Mouse (Mus musculus) heart, embryonic 12.5 days (tissue): ENCODE measurements around the gene Ms4a5. TPM values are rescaled to one million over a fixed set of nuclear protein-coding genes. Genes with fewer than 3 reads are reported as not detected.
"Not testable (repeated sequence)": the region's sequence is repeated elsewhere in the genome, so short reads cannot be mapped to it uniquely, and the experiment has no call there.

Experiments used
- ATAC-seq: fragments of 200-750 bp; cut with Nextera tagmentation; 2 replicates; pipeline ENCODE4 v1.8.0; 2017; ENCODE audit warnings: moderate TSS enrichment, moderate library complexity; ENCODE audit not compliant: insufficient number of reproducible peaks, low FRiP score
- H3K27ac ChIP-seq: fragments of 300-500 bp; sonication (generic); 2 replicates; pipeline ENCODE4 v1.5.1; 2016; ENCODE audit warnings: mild to moderate bottlenecking, moderate library complexity; ENCODE audit not compliant: poor library complexity, severe bottlenecking
- H3K27me3 ChIP-seq: fragments of 300-500 bp; sonication (generic); replicated peaks from 2 replicates; pipeline ENCODE4 v1.6.1; 2016; ENCODE audit warnings: mild to moderate bottlenecking, moderate library complexity
- H3K36me3 ChIP-seq: fragments of 300-500 bp; sonication (generic); 2 replicates; pipeline ENCODE4 v1.6.1; 2016; ENCODE audit warnings: mild to moderate bottlenecking, moderate library complexity
- H3K4me1 ChIP-seq: fragments of 300-500 bp; sonication (generic); replicated peaks from 2 replicates; pipeline ENCODE4 v1.6.1; 2016; ENCODE audit warnings: mild to moderate bottlenecking
- H3K4me2 ChIP-seq: fragments of 300-500 bp; sonication (generic); 2 replicates; pipeline ENCODE4 v1.6.1; 2016; ENCODE audit warnings: mild to moderate bottlenecking, moderate library complexity
- H3K4me3 ChIP-seq: fragments of 300-500 bp; sonication (generic); 2 replicates; pipeline ENCODE4 v1.5.1; 2016; ENCODE audit warnings: mild to moderate bottlenecking
- H3K9ac ChIP-seq: fragments of 300-500 bp; sonication (generic); 2 replicates; pipeline ENCODE4 v1.6.1; 2016; ENCODE audit warnings: mild to moderate bottlenecking, moderate library complexity
- H3K9me3 ChIP-seq: fragments of 300-500 bp; sonication (generic); replicated peaks from 2 replicates; pipeline ENCODE4 v1.6.1; 2016; ENCODE audit warnings: mild to moderate bottlenecking, moderate library complexity
- WGBS: fragments of 180-500 bp; shearing (Covaris S2); methylation state at CpG from one replicate; pipeline ENCODE4 v1.1.7; 2016; 5-methylcytosine and 5-hydroxymethylcytosine counted together
- polyA plus RNA-seq: library from polyadenylated mRNA; unstranded; fragments of >200 nt; fragmentation: Nextera tagmentation; extraction: Ambion mirVana; gene quantifications from 2 replicates; pipeline ENCODE4 v1.2.1, GENCODE M21; 2016

Gene Ms4a5
- not detected in 2 replicates for polyA plus RNA-seq

DNA sequence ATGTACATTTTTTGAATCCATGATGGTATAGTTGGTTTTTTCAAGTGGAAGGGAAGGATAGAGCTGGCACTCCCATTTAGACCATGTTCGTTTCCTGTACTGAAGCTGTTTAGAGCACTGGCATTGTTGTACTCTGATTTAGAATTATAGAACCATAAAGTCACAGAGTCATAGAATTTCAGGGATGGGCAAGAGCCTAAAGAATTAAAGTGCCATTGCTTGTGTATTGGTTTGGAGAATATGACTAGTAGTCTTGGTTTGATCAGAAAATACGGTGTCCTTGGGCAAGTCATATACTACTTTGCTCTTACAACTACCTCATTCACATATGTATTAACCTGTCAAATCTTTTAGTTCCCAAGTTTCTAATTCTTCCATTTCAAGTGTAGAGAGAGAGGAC lies at the start of gene Ms4a5:
TSS of gene Ms4a5 (minus strand) at position 101 of the 400 bp plus-strand sequence.
- H3K4me3 ChIP-seq = no peak within 1 kb of the TSS
- H3K27me3 ChIP-seq = no peaks in the 10 kb centered on the region

DNA sequence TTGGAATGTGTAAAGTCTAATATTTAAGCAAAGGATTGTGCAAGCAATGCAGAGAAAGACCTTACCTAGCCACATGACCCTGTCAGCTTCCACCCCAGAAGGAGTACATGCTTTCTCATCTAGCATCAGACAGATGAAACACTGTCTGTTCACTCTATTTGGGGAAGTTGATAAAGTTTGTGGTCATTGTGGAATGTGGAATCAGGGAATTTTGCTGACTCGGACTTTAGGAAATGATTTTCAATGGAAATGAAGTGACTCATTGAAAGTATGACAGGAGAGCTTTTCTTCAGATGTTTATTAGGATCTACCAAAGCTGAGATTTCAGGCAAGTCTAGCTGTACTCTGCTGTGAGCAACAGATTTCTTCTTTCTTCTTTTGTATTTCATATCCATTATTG lies 37.5 kb upstream of the Ms4a5 start:
- H3K36me3 ChIP-seq = no peaks in the 10 kb centered on the region
- H3K9me3 ChIP-seq = no peaks in the 10 kb centered on the region
- H3K4me3 ChIP-seq = no peak overlapping the region
- H3K4me1 ChIP-seq = no peaks in the 10 kb centered on the region
- no peak overlapping the region for H3K27ac ChIP-seq
- no peak overlapping the region for H3K9ac ChIP-seq
- ATAC-seq = no peak
- H3K4me2 ChIP-seq = no peak overlapping the region
- 75% methylated on average over 1 of the region's 1 CpGs for WGBS
- H3K27me3 ChIP-seq = no peaks in the 10 kb centered on the region

More for the DNA sequence above, at the start of gene Ms4a5:
- no peaks in the 10 kb centered on the region for H3K9me3 ChIP-seq
- no peaks in the 10 kb centered on the region for H3K36me3 ChIP-seq
- no peak for ATAC-seq
- H3K4me2 ChIP-seq = no peak within 1 kb of the TSS
- WGBS = 76% methylated on average over 2 of the region's 2 CpGs
- no peak within 1 kb of the TSS for H3K27ac ChIP-seq
- no peak within 1 kb of the TSS for H3K9ac ChIP-seq
- no peaks in the 10 kb centered on the region for H3K4me1 ChIP-seq

GRCm38 (mm10) chr19:11316786-11317185 lies 33.1 kb upstream of the Ms4a5 start:
- no peak overlapping the region for H3K4me2 ChIP-seq
- no peaks in the 10 kb centered on the region for H3K27me3 ChIP-seq
- 85% methylated on average over 4 of the region's 4 CpGs for WGBS
- no peaks in the 10 kb centered on the region for H3K9me3 ChIP-seq
- no peak for ATAC-seq
- H3K4me1 ChIP-seq = no peaks in the 10 kb centered on the region
- H3K36me3 ChIP-seq = no peaks in the 10 kb centered on the region
- no peak overlapping the region for H3K9ac ChIP-seq
- H3K27ac ChIP-seq = no peak overlapping the region
- no peak overlapping the region for H3K4me3 ChIP-seq

DNA sequence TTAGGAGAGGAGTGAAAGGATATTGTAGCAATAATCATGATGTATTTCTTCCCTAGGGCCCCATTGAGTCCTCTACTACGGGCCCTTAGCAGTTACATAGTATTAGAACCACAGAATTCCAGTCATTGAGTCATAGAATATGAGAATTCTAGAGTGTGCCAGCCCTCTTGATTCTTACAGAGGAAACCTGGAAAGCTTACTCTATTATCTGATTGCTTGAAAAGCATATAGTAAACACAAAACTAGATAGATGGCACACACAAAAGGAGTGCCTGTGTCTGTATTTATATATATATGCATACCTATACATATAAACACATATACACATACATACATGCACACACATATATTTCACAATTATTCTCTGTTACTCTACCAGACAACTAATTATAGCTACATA lies 30.7 kb upstream of the Ms4a5 start, which contains the start of gene Ms4a14:
TSS of gene Ms4a14 (minus strand) at position 101 of the 400 bp plus-strand sequence.
- no peaks in the 10 kb centered on the region for H3K27me3 ChIP-seq
- H3K9me3 ChIP-seq = no peaks in the 10 kb centered on the region
- no peak within 1 kb of the TSS for H3K27ac ChIP-seq
- WGBS = 66% methylated on average over 1 of the region's 1 CpGs
- no peak within 1 kb of the TSS for H3K9ac ChIP-seq
- no peaks in the 10 kb centered on the region for H3K4me1 ChIP-seq
- no peak within 1 kb of the TSS for H3K4me3 ChIP-seq
- no peak for ATAC-seq
- no peaks in the 10 kb centered on the region for H3K36me3 ChIP-seq
- H3K4me2 ChIP-seq = no peak within 1 kb of the TSS

GRCm38 (mm10) chr19:11308888-11309287 lies 25.2 kb upstream of the Ms4a5 start:
- Histone ChIP-seq H3K27me3 (no peaks in the 10 kb centered on the region), H3K4me3 (no peak overlapping the region), H3K9me3 (no peaks in the 10 kb centered on the region), H3K4me1 (no peaks in the 10 kb centered on the region), H3K36me3 (no peaks in the 10 kb centered on the region), H3K4me2 (no peak overlapping the region), H3K27ac (no peak overlapping the region), H3K9ac (no peak overlapping the region)
- no peak for ATAC-seq

- not testable (repeated sequence) for H3K4me2 ChIP-seq, H3K4me1 ChIP-seq, H3K36me3 ChIP-seq, ATAC-seq, H3K9ac ChIP-seq, H3K9me3 ChIP-seq, H3K4me3 ChIP-seq, H3K27me3 ChIP-seq, H3K27ac ChIP-seq
- WGBS = 49% methylated on average over 4 of the region's 4 CpGs
Measured at GRCm38 (mm10) chr19:11299529-11299928, 15.9 kb upstream of the Ms4a5 start.

GRCm38 (mm10) chr19:11298939-11299338 lies 15.3 kb upstream of the Ms4a5 start:
- 60% methylated on average over 2 of the region's 2 CpGs for WGBS
- H3K36me3 ChIP-seq = no peaks in the 10 kb centered on the region
- H3K4me3 ChIP-seq = no peak overlapping the region
- H3K4me2 ChIP-seq = no peak overlapping the region
- ATAC-seq = no peak
- no peaks in the 10 kb centered on the region for H3K27me3 ChIP-seq
- H3K27ac ChIP-seq = no peak overlapping the region
- no peaks in the 10 kb centered on the region for H3K4me1 ChIP-seq
- no peaks in the 10 kb centered on the region for H3K9me3 ChIP-seq
- H3K9ac ChIP-seq = no peak overlapping the region

DNA sequence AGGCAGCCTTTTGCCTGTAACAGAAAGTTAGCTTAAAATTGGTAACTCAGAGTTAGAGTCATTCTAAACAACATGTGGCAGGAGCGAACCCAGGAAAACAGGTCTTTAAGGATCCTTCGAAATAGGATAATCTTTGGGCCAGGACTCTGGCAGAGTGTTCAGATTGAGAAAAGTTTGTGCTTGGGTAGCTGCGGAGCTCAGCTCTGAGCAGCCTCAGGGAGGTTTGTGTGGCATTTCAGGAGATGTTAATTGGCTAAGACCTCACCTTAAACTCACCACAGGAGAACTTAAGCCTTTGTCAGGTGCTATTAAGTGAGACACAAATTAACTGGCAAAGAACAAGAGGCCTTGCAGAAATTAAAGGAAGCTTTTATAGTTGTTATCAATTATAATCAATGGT lies 9.9 kb upstream of the Ms4a5 start:
- not testable (repeated sequence) for H3K9me3 ChIP-seq, H3K36me3 ChIP-seq, ATAC-seq, H3K27ac ChIP-seq, H3K27me3 ChIP-seq, H3K4me1 ChIP-seq, H3K9ac ChIP-seq
- peak overlapping the region; percentile 74 for H3K4me2 ChIP-seq
- peak overlapping the region; percentile 60 for H3K4me3 ChIP-seq
- 7% methylated on average over 3 of the region's 3 CpGs for WGBS

- H3K27ac ChIP-seq = no peak overlapping the region
Measured at GRCm38 (mm10) chr19:11292990-11293389, 9.3 kb upstream of the Ms4a5 start.

DNA sequence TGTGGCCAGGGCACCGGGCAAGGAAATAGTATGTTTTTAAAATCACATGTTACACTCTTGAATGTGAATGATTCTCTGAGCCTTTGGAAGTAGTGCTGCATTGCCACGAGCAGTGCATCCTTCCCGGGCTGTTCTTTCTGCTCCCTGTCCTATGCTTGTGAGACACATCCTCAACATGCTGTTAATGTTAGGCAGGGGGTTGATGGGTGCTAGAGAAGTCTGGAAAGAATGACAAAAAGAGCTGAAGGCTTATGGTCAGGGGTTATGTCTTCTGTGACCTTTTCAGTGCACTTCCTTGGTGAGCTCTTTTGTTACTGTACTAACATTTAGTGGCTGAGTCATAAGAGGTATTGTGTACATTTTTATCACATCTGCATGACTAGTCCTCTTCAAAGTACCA lies 3.5 kb downstream of the Ms4a5 start:
- Histone ChIP-seq H3K9me3 (no peaks in the 10 kb centered on the region), H3K9ac (no peak overlapping the region), H3K4me3 (no peak overlapping the region), H3K4me1 (no peaks in the 10 kb centered on the region), H3K36me3 (no peaks in the 10 kb centered on the region), H3K27ac (no peak overlapping the region), H3K27me3 (no peaks in the 10 kb centered on the region), H3K4me2 (no peak overlapping the region)
- no peak for ATAC-seq
- 79% methylated on average over 3 of the region's 3 CpGs for WGBS

More at GRCm38 (mm10) chr19:11292990-11293389, 9.3 kb upstream of the Ms4a5 start:
- no peak for ATAC-seq
- H3K4me3 ChIP-seq = peak overlapping the region; percentile 60
- no peaks in the 10 kb centered on the region for H3K27me3 ChIP-seq
- H3K4me2 ChIP-seq = peak overlapping the region; percentile 74
- H3K36me3 ChIP-seq = no peaks in the 10 kb centered on the region
- H3K4me1 ChIP-seq = no peaks in the 10 kb centered on the region
- peak overlapping the region; percentile 56 for H3K9ac ChIP-seq
- WGBS = 3% methylated on average over 12 of the region's 12 CpGs
- no peaks in the 10 kb centered on the region for H3K9me3 ChIP-seq

DNA sequence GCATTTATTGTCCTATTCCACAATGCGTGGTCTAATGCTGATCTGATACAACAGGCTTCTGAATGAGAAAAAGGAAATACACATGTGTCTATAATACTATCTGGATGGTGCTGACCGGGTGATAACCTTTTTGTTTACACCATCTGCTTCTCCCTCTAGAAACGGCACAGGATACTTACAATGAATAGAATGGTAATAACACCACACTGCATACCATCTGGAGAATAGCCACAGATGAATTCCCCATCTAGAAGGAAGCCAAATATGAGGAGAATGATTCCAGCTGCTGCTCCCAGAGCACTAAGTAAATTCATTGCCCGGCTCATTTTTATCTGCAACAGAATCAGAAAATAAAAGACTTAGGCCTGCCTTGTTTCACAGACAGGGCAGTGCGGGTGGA lies 7.2 kb downstream of the Ms4a5 start:
- Histone ChIP-seq H3K27ac (no peak overlapping the region), H3K4me2 (no peak overlapping the region), H3K9me3 (no peaks in the 10 kb centered on the region), H3K27me3 (no peaks in the 10 kb centered on the region), H3K36me3 (no peaks in the 10 kb centered on the region), H3K9ac (no peak overlapping the region), H3K4me3 (no peak overlapping the region), H3K4me1 (no peaks in the 10 kb centered on the region)
- no peak for ATAC-seq
- WGBS = 62% methylated on average over 5 of the region's 5 CpGs

DNA sequence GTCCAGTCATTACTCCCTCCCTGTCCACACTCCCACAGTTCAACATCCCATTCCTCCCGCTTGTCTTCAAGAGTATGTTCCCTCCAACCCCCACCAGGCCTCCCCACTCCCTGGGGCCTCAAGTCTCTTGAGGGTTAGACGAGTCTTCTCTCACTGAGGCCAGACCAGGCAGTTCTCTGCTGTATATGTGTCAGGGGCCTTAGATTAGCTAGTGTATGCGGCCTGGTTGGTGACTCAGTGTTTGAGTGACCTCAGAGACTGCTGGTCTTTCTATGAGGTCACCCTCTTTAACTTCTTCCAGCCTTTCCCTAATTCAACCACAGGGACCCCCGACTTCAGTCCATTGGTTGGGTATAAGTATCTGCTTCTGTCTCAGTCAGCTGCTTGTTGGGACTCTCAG lies 16.7 kb downstream of the Ms4a5 start:
- no peak for ATAC-seq
- no peaks in the 10 kb centered on the region for H3K9me3 ChIP-seq
- no peak overlapping the region for H3K27ac ChIP-seq
- no peak overlapping the region for H3K4me3 ChIP-seq
- no peaks in the 10 kb centered on the region for H3K36me3 ChIP-seq
- H3K9ac ChIP-seq = no peak overlapping the region
- H3K27me3 ChIP-seq = no peaks in the 10 kb centered on the region
- no peaks in the 10 kb centered on the region for H3K4me1 ChIP-seq
- H3K4me2 ChIP-seq = no peak overlapping the region
- WGBS = 58% methylated on average over 4 of the region's 4 CpGs
